Mouse (Mus musculus) liver, postnatal 0 days (tissue): ENCODE data around the gene Dock8.

ENCODE experiments used
- CTCF ChIP-seq: sonication (generic); IDR thresholded peaks from 2 replicates; pipeline ENCODE4 v1.5.1; 2016; ENCODE audit warnings: antibody characterized with exemption, low read depth
- EP300 ChIP-seq: IDR thresholded peaks from 2 replicates; pipeline ENCODE4 v1.6.1; 2016; ENCODE audit warnings: antibody characterized with exemption, low read depth, mild to moderate bottlenecking

GRCm38 (mm10) chr19:24985045-24985444 is 14.3 kb upstream of the Dock8 start:
- TF ChIP-seq EP300 (no peak), CTCF (no peak)
